Mouse (Mus musculus): ENCODE data around the gene Klf13. TPM values are rescaled to one million over a fixed set of nuclear protein-coding genes. Genes with fewer than 3 reads are reported as not detected.

Gene Klf13
- 23.1 and 23.3 TPM in 2 replicates for polyA plus RNA-seq (2015; fragmentation: Nextera tagmentation; extraction: Ambion mirVana)

DNA sequence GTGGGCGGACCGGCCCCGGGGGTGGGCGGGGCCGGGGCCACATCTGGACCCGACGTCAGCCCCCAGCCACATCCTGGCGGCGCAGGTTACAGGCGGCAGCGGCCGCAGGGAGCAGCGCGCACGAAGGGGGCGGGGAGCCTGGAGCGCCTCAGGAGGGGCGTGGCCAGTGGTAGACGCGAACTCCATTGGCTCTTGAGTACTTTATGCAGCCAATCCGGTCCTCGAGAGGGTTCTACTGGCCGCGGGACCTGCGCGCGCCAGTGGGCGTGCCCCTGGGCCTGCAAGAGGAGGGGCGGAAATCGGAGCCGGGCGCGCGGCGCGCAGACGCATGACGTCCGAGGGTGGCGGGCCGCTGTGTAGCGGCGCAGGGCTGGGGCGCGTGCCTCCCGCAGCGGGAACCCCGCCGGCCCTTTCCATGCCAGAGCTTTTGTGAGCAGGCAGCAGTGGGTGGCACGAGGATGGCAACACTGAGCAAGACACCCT lies at the start of gene Klf13:
TSS of gene Klf13 (minus strand) at position 2 of the 483 bp plus-strand sequence.
- peak; percentile 88 for ATAC-seq
- no peaks in the 10 kb centered on the region for H3K9me3 ChIP-seq (ENCODE audit: control insufficient read depth, low read length)
- H3K9ac ChIP-seq (ENCODE audit: low read depth, low read length) = peak within 1 kb of the TSS; percentile 92
- H3K36me3 ChIP-seq (ENCODE audit: control insufficient read depth, insufficient read depth, low read length) = no peaks in the 10 kb centered on the region
- under 1% methylated on average over 50 of the region's 50 CpGs for WGBS
- H3K27me3 ChIP-seq (replicated peaks; ENCODE audit: control insufficient read depth, insufficient read depth, low read length) = no peaks in the 10 kb centered on the region
- peaks cover 14% of the 10 kb centered on the region; the same call in 1 of the 2 replicates for H3K4me1 ChIP-seq (ENCODE audit: control insufficient read depth, insufficient read depth, low read length)
- peak within 1 kb of the TSS; percentile 98 for H3K27ac ChIP-seq (ENCODE audit: low read length)
- H3K4me2 ChIP-seq (ENCODE audit: low read depth, low read length) = peak within 1 kb of the TSS; percentile 95
- peak within 1 kb of the TSS; percentile 80 for H3K4me3 ChIP-seq (ENCODE audit: low read length)

DNA sequence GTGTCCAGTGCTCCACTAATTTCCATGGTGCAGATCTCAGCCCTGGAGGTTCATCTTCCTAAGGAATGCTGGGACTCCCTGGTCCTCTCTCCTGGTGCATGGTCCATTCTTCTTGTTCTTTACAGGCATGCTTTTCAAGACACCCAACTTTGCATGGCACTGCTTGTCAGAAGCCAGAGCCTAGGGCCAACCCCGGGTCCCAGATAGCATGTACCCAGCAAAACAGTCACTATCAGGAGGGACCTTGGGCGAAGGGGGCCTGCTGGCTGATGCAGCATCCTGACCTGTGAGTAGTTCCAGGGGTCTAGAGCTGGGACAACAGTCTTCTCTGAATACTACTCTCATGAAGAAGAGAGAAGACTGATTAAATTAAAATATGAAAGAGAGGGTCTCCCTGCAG lies 49.7 kb upstream of the Klf13 start:
- peaks cover 6% of the 10 kb centered on the region; the same call in 1 of the 2 replicates for H3K4me1 ChIP-seq (ENCODE audit: control insufficient read depth, insufficient read depth, low read length)

DNA sequence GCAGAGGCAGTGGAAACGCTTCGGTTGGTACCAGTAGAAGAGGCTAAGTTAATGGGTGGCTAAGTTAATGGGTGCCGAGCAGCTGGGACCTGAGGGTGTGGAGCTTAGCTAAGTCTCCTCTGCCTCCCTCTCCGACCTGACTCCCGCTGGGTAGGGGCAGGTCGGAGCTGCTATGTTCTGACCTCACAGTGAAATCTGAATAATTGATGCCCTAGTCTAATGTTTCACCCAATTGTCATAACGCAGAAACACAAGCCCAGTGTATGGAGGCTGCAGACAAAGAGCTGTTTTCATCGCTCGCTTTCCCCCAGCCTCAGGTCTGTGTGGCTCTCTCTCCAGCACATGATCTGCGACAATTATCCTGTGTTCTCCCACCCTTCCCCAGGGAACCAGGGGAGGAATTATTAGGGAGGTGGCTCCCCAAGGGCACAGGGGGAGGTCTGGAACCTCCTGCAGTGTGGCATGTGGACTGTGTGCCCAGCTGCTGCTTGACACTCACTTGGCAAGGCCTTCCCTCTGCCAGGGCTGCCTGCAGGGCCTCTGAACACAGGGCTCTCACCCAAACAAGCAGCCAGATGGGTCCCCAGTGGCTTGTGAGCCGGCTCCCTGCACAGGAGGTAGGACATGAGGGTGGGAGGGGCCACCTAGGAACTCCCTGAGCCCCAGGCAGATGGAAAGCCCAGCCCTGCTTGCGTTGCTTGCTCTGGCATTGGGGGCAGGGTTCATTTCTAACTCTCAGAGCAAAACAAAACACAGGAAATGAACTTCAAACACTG lies 47.9 kb upstream of the Klf13 start:
- 0 out of 2 replicates have a peak overlapping the region, but pooled peaks have one; percentile 3 for H3K4me2 ChIP-seq (ENCODE audit: low read depth, low read length)
- peaks cover 6% of the 10 kb centered on the region; the same call in 1 of the 2 replicates for H3K4me1 ChIP-seq (ENCODE audit: control insufficient read depth, insufficient read depth, low read length)
- WGBS = 38% methylated on average over 12 of the region's 12 CpGs
- no peaks in the 10 kb centered on the region for H3K27me3 ChIP-seq (replicated peaks; ENCODE audit: control insufficient read depth, insufficient read depth, low read length)
- peak overlapping the region; percentile 38; the same call in 1 of the 2 replicates for H3K27ac ChIP-seq (ENCODE audit: low read length)
- ATAC-seq = peak; percentile 94
- peak overlapping the region; percentile 11; the same call in 1 of the 2 replicates for H3K9ac ChIP-seq (ENCODE audit: low read depth, low read length)
- no peaks in the 10 kb centered on the region for H3K9me3 ChIP-seq (ENCODE audit: control insufficient read depth, low read length)
- H3K4me3 ChIP-seq (ENCODE audit: low read length) = no peak overlapping the region
- H3K36me3 ChIP-seq (ENCODE audit: control insufficient read depth, insufficient read depth, low read length) = no peaks in the 10 kb centered on the region

More for the DNA sequence above, 49.7 kb upstream of the Klf13 start:
- Histone ChIP-seq H3K4me3 (ENCODE audit: low read length) (no peak overlapping the region), H3K9ac (ENCODE audit: low read depth, low read length) (no peak overlapping the region), H3K27me3 (replicated peaks; ENCODE audit: control insufficient read depth, insufficient read depth, low read length) (no peaks in the 10 kb centered on the region), H3K4me2 (ENCODE audit: low read depth, low read length) (no peak overlapping the region), H3K9me3 (ENCODE audit: control insufficient read depth, low read length) (no peaks in the 10 kb centered on the region), H3K27ac (ENCODE audit: low read length) (no peak overlapping the region), H3K36me3 (ENCODE audit: control insufficient read depth, insufficient read depth, low read length) (no peaks in the 10 kb centered on the region)
- WGBS = 91% methylated on average over 2 of the region's 2 CpGs
- no peak for ATAC-seq

DNA sequence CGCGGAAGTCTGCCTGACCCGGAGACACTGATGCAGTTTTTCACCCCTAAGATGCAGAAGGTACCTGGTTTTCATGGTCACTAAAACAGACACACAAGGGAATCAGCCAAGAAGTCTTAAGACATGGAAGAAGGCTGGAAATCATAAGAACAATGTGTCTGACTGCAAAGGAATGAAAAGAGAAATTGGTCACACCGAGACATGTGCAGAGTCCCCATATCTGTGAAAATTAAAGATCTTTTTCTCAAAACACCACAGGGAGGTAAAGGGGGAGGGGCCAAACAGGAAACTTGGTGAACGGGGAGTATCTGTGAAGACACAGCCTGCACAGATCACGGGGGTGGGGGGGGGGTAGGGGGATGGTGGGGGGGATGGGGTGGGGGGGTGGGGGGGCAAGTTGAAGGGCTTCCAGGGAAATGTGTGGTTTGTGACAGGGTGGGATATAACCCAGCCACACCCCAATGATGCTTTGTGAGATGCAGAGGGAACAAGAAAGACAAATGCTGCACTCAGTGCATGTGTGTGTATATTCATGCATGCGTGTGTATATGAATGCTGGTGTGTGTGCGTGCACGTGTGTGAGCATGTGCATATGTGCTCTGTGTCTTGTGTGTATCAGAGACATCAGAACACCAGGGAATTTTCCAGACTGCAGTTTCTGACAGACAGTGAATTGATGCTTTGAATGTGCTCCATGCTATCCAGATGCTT lies 47.1 kb upstream of the Klf13 start:
- no peak overlapping the region for H3K4me2 ChIP-seq (ENCODE audit: low read depth, low read length)
- H3K27ac ChIP-seq (ENCODE audit: low read length) = no peak overlapping the region
- no peak for ATAC-seq
- H3K4me1 ChIP-seq (ENCODE audit: control insufficient read depth, insufficient read depth, low read length) = peaks cover 6% of the 10 kb centered on the region; the same call in 1 of the 2 replicates
- H3K4me3 ChIP-seq (ENCODE audit: low read length) = no peak overlapping the region
- H3K9me3 ChIP-seq (ENCODE audit: control insufficient read depth, low read length) = no peaks in the 10 kb centered on the region
- no peak overlapping the region for H3K9ac ChIP-seq (ENCODE audit: low read depth, low read length)
- no peaks in the 10 kb centered on the region for H3K27me3 ChIP-seq (replicated peaks; ENCODE audit: control insufficient read depth, insufficient read depth, low read length)
- H3K36me3 ChIP-seq (ENCODE audit: control insufficient read depth, insufficient read depth, low read length) = no peaks in the 10 kb centered on the region
- 73% methylated on average over 8 of the region's 9 CpGs for WGBS

- no peak overlapping the region for H3K4me3 ChIP-seq (ENCODE audit: low read length)
- no peak overlapping the region for H3K4me2 ChIP-seq (ENCODE audit: low read depth, low read length)
- ATAC-seq = no peak
- H3K9me3 ChIP-seq (ENCODE audit: control insufficient read depth, low read length) = no peaks in the 10 kb centered on the region
- WGBS = 83% methylated on average over 7 of the region's 7 CpGs
- H3K36me3 ChIP-seq (ENCODE audit: control insufficient read depth, insufficient read depth, low read length) = no peaks in the 10 kb centered on the region
- peaks cover 6% of the 10 kb centered on the region; the same call in 1 of the 2 replicates for H3K4me1 ChIP-seq (ENCODE audit: control insufficient read depth, insufficient read depth, low read length)
- no peak overlapping the region for H3K27ac ChIP-seq (ENCODE audit: low read length)
- no peaks in the 10 kb centered on the region for H3K27me3 ChIP-seq (replicated peaks; ENCODE audit: control insufficient read depth, insufficient read depth, low read length)
- H3K9ac ChIP-seq (ENCODE audit: low read depth, low read length) = no peak overlapping the region
Measured at GRCm38 (mm10) chr7:63985266-63985665, 46.6 kb upstream of the Klf13 start.

GRCm38 (mm10) chr7:63984329-63984728 lies 45.6 kb upstream of the Klf13 start:
- Histone ChIP-seq H3K4me3 (ENCODE audit: low read length) (no peak overlapping the region), H3K27me3 (replicated peaks; ENCODE audit: control insufficient read depth, insufficient read depth, low read length) (no peaks in the 10 kb centered on the region), H3K4me2 (ENCODE audit: low read depth, low read length) (no peak overlapping the region), H3K4me1 (ENCODE audit: control insufficient read depth, insufficient read depth, low read length) (peaks cover 6% of the 10 kb centered on the region; the same call in 1 of the 2 replicates), H3K27ac (ENCODE audit: low read length) (no peak overlapping the region), H3K9me3 (ENCODE audit: control insufficient read depth, low read length) (no peaks in the 10 kb centered on the region), H3K36me3 (ENCODE audit: control insufficient read depth, insufficient read depth, low read length) (no peaks in the 10 kb centered on the region), H3K9ac (ENCODE audit: low read depth, low read length) (no peak overlapping the region)
- WGBS = 84% methylated on average over 2 of the region's 2 CpGs
- ATAC-seq = no peak

- 88% methylated on average over 4 of the region's 4 CpGs for WGBS
- ATAC-seq = no peak
- H3K9me3 ChIP-seq (ENCODE audit: control insufficient read depth, low read length) = no peaks in the 10 kb centered on the region
- H3K36me3 ChIP-seq (ENCODE audit: control insufficient read depth, insufficient read depth, low read length) = no peaks in the 10 kb centered on the region
- no peak overlapping the region for H3K4me2 ChIP-seq (ENCODE audit: low read depth, low read length)
- no peaks in the 10 kb centered on the region for H3K27me3 ChIP-seq (replicated peaks; ENCODE audit: control insufficient read depth, insufficient read depth, low read length)
- no peak overlapping the region for H3K9ac ChIP-seq (ENCODE audit: low read depth, low read length)
- no peak overlapping the region for H3K4me3 ChIP-seq (ENCODE audit: low read length)
- no peaks in the 10 kb centered on the region for H3K4me1 ChIP-seq (ENCODE audit: control insufficient read depth, insufficient read depth, low read length)
- H3K27ac ChIP-seq (ENCODE audit: low read length) = no peak overlapping the region
Measured at GRCm38 (mm10) chr7:63977631-63978030, 38.9 kb upstream of the Klf13 start.

DNA sequence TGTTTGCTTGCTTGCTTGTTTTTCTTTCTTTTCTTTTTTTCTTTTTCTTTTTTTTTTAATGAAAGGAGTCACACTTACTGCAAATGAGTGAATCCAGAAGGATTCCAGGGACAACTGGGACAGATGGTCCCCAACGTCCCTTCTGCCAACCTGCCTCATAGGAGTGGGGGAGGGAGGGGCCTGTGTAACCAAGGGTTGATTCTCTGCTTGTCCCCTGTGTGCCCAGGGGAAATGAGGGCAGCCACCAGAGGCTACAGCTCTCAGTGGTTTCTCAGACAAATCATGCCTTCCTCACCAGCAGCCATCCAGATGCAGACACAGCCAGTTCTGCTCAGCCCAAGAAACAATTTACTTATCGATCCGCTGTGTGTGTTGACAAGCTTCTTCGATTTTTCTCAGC lies 32.3 kb upstream of the Klf13 start:
- no peaks in the 10 kb centered on the region for H3K36me3 ChIP-seq (ENCODE audit: control insufficient read depth, insufficient read depth, low read length)
- no peaks in the 10 kb centered on the region for H3K4me1 ChIP-seq (ENCODE audit: control insufficient read depth, insufficient read depth, low read length)
- no peak overlapping the region for H3K4me3 ChIP-seq (ENCODE audit: low read length)
- H3K9me3 ChIP-seq (ENCODE audit: control insufficient read depth, low read length) = no peaks in the 10 kb centered on the region
- no peak overlapping the region for H3K9ac ChIP-seq (ENCODE audit: low read depth, low read length)
- H3K4me2 ChIP-seq (ENCODE audit: low read depth, low read length) = no peak overlapping the region
- H3K27ac ChIP-seq (ENCODE audit: low read length) = no peak overlapping the region
- no peaks in the 10 kb centered on the region for H3K27me3 ChIP-seq (replicated peaks; ENCODE audit: control insufficient read depth, insufficient read depth, low read length)
- 72% methylated on average over 4 of the region's 4 CpGs for WGBS
- no peak for ATAC-seq

DNA sequence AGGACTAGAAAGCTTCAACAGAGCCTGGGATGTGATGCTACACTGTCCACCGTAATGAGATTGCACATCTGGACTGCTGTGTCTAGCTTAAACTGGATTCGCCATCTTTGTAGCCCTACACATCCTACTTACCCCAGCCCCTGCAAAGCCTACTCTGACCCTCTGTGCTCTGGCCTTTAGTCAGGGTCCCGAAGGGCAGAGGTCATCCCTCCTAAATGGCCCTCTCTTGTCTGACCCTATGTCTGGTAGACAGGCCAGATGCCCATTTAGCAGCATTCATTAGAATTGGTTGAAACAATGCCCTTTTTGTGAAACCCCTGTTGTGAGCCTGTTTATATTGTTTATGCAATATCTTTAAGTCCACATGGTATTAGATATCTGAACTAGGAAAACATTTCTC lies 31.2 kb upstream of the Klf13 start:
- WGBS = 73% methylated on average over 3 of the region's 3 CpGs
- no peak overlapping the region for H3K4me3 ChIP-seq (ENCODE audit: low read length)
- H3K9ac ChIP-seq (ENCODE audit: low read depth, low read length) = no peak overlapping the region
- 0 out of 2 replicates have a peak, but pooled peaks cover 2% of the 10 kb centered on the region for H3K4me1 ChIP-seq (ENCODE audit: control insufficient read depth, insufficient read depth, low read length)
- no peak overlapping the region for H3K27ac ChIP-seq (ENCODE audit: low read length)
- no peaks in the 10 kb centered on the region for H3K27me3 ChIP-seq (replicated peaks; ENCODE audit: control insufficient read depth, insufficient read depth, low read length)
- no peaks in the 10 kb centered on the region for H3K9me3 ChIP-seq (ENCODE audit: control insufficient read depth, low read length)
- no peak for ATAC-seq
- H3K4me2 ChIP-seq (ENCODE audit: low read depth, low read length) = no peak overlapping the region
- H3K36me3 ChIP-seq (ENCODE audit: control insufficient read depth, insufficient read depth, low read length) = no peaks in the 10 kb centered on the region

All from intestine, embryonic 16.5 days (tissue).